Mouse (Mus musculus): ENCODE measurements around the gene Rif1.
"Not testable (repeated sequence)": the region's sequence is repeated elsewhere in the genome, so short reads cannot be mapped to it uniquely, and the experiment has no call there.

Gene Rif1

DNA sequence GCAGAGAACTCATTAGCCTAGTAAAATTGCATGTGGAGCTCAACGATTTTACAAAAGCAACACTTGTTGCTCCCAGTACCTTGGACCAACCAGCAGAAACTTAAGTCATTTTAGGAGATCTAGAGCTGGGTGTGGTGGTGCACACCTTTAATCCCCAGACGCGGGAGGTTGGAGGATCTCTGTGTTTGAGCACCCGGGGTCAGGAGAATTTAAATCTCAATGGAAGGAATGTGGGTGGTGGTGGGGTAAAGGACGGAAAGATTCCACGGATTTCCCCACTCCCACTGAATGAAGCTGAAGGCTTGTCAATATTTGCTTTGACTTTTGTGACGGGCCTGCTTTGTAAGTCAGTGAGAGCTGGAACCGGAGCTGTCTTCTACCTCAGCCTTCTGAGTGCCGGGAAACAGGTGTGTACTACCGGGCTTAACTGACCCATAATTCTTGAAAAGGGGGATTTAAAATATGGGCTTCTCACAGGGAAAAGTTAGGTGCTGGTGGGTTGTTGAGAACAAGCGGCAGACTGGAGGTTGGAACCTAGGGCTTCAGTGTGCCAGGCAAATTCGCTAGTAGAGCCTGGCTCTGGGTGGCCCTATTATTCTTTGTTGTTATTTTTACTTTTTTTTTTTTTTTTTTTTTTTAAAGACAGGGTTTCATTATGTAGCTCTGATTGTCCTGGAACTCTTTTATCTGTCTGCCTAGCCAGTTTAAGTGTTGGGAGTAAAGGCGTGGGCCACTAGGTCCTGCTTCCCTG is 1.2 kb upstream of the Rif1 start:
- no peak for ATAC-seq (ENCODE audit: low TSS enrichment)

GRCm38 (mm10) chr2:52072065-52072490 is 554 bp upstream of the Rif1 start:
- no peak for ATAC-seq (ENCODE audit: low TSS enrichment)

DNA sequence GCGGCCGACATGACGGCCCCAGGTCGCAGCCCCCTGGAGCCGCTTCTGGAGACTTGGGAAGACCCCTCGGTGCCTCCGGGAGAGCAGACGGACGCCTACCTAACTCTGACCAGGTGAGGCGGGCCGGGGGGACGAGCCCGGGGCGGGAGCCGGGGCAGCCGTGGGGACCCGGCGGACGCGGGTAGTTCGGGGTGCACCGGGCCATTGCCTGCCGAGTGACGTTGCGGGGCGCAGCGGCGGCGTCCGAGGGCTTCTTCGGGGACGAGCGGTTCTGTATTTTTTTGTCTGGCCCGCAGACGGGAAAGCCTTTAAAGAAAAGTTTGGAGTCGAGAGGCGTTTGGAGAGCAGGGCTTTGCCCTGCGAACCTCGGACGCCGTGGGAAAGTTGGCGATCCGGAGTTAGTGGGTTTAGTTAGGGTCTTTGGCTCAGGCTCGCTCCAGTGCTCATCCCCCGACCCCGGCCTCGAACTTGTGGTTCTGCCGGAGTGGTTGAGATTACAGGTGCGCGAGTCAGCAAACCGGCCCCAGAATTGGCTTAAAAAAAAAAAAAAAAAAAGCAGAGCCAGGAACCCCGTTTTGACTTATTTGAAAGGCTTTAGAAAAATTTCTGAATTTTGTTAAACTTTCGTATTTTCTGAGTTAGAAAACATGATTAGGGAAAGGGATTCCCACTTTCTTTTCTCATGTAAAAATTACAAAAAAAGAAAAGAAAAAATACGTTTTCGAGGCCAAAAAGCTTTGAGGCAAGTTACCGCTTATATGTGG is 691 bp downstream of the Rif1 start:
- peak; percentile 32; the same call in 1 of the 2 replicates for ATAC-seq (ENCODE audit: low TSS enrichment)

GRCm38 (mm10) chr2:52078666-52079065 is 6.0 kb downstream of the Rif1 start:
- ATAC-seq (ENCODE audit: low TSS enrichment), result no peak

- no peak for ATAC-seq (ENCODE audit: low TSS enrichment)
These were observed 11.4 kb downstream of the Rif1 start for GRCm38 (mm10) chr2:52084013-52084412.

- no peak for ATAC-seq (ENCODE audit: low TSS enrichment)
These were observed 11.9 kb downstream of the Rif1 start for GRCm38 (mm10) chr2:52084571-52084970.

DNA sequence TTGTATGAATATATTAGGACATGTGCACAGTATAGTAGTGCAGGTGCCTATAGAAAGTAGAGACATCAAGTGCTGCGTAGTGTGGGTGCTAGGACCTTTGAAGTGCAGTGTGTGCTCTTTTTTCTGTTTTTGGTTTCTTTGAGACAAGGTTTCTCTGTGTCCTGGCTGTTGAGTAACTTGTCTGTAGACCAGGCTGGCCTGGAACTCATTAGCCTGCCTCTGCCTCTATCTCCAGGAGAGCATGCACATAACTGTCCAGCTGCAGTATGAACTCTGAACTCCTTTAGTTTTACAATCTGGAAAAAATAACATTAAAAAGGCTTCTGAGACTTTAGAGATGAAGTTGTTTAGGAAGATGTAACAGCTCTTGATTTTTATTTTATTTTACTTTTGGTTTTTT is 41.5 kb downstream of the Rif1 start:
- no peak for ATAC-seq (ENCODE audit: low TSS enrichment)

DNA sequence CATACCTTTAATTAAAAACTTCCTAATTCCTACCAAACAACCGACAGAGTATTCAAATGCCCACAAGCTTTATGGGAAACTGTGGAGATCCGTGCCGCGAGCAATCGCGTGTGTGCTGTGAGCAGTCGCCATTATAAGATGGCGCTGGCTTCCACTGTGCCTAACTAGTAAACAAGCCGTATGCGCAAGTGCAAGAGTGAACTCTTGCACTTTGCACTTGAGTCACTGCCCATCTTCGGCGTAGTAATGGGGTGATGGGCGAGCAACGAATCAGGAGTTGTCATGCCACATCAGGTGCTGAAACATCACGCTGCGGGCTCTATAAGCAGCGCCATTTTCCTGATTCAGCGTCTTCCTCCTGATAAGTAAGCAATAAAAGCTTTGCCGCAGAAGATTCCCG is 58.7 kb downstream of the Rif1 start:
- ATAC-seq (ENCODE audit: low TSS enrichment), result not testable (repeated sequence)

GRCm38 (mm10) chr2:52133351-52133750 is 60.7 kb downstream of the Rif1 start:
- ATAC-seq (ENCODE audit: low TSS enrichment), result peak; percentile 23; the same call in 1 of the 2 replicates

DNA sequence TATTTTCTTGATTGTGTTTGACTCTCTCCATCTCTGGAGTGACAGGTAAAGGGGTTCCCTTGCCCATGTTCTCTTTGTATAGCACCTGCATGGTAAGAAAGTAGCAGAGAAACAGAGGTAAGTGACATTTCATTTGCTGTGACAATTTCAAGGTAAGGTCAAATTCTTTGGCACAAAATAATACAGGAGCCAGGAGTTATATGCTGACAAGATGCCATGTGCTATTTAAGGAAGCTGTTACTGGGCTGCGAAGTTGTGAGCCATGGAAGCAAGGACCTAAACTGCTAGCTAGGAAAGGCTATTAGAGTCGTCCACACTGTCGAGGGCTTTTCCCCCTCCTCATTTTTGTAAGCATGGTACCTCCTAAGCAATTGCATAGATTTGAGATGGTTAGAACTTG is 80.4 kb downstream of the Rif1 start:
- ATAC-seq (ENCODE audit: low TSS enrichment), result no peak

DNA sequence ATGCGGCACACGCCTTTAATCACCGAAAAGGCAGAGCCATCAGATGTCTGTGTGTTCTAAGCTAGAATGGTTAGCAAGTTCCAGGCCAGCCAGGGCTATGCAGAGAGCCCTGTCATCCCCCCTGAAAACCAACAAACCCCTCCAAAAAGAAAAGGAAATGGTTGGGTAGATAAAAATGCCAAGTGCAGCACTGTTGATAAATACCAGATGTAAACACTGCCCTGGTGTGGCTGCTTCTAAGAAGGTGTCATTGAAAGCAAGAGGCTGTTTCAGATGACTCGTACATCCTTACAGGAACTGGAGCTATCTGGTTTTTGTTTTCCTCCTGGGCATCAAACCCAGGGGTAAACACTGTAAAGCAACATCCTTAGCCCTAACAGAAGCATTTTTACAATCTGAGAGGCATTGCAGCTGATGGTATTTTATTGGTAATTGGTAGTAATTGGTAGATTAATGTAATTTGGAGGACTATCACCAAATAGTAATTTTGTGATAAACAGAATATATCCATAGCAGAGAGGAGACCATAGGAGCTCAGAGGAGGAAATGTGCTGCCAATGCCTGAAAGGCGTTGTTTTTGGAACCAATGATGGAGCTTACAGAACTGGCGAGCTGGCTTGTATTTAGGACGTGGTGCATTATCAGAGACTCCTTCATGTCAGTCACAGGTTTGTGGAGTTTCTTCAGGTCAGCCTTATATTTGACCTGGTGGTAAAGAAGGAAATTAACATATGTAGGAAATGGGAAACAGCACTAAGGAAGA is 96.8 kb downstream of the Rif1 start:
- no peak for ATAC-seq (ENCODE audit: low TSS enrichment)

Measured in frontal cortex, adult (tissue).